Mouse (Mus musculus) megakaryocyte, embryonic 14.5 days (primary cell): ENCODE results near the gene Hist1h2be.

Experiments used
- FLI1 ChIP-seq: IDR thresholded peaks from 2 replicates; pipeline ENCODE4 v1.6.1; 2012; ENCODE audit warnings: low read length, inconsistent platforms, mixed read lengths
- GATA1 ChIP-seq: IDR thresholded peaks from 3 replicates; pipeline ENCODE4 v1.6.1; 2012; ENCODE audit warnings: mixed read lengths, low read length, inconsistent platforms, borderline replicate concordance

GRCm38 (mm10) chr13:23581408-23582218 is 39.3 kb downstream of the Hist1h2be start, which contains the start of gene Hist1h4d:
- TF ChIP-seq GATA1 (no peak), FLI1 (no peak)
